Mouse (Mus musculus): ENCODE data around the gene Mipol1. TPM values are rescaled to one million over a fixed set of nuclear protein-coding genes. Genes with fewer than 3 reads are reported as not detected.

Mipol1 gene
- polyA plus RNA-seq, 1 experiment from 2014 or later: 13.0 TPM

- 2% methylated on average over 63 of the region's 63 CpGs for WGBS
- peak overlapping the region; percentile 24 for H3K4me3 ChIP-seq (ENCODE audit: low read length)
- peak overlapping the region; percentile 29 for H3K4me2 ChIP-seq (replicated peaks; ENCODE audit: low read depth, low read length)
- no peak overlapping the region for H3K27ac ChIP-seq (ENCODE audit: low read length)
- ATAC-seq (ENCODE audit: low FRiP score, low TSS enrichment): no peak
- H3K36me3 ChIP-seq (ENCODE audit: insufficient read depth, low read length): no peaks in the 10 kb centered on the region
- no peaks in the 10 kb centered on the region for H3K9me3 ChIP-seq (ENCODE audit: low read length)
- no peak overlapping the region for H3K9ac ChIP-seq (replicated peaks; ENCODE audit: low read length)
- peaks cover 38% of the 10 kb centered on the region for H3K4me1 ChIP-seq (ENCODE audit: insufficient read depth, low read length)
- peaks cover 82% of the 10 kb centered on the region for H3K27me3 ChIP-seq (ENCODE audit: insufficient read depth, low read length)
Observed at GRCm38 (mm10) chr12:57542746-57543626, 312.8 kb downstream of the Mipol1 start.

- H3K4me1 ChIP-seq (ENCODE audit: insufficient read depth, low read length): peaks cover 34% of the 10 kb centered on the region
- no peaks in the 10 kb centered on the region for H3K9me3 ChIP-seq (ENCODE audit: low read length)
- H3K4me3 ChIP-seq (ENCODE audit: low read length): peak overlapping the region; percentile 24; the same call in 1 of the 2 replicates
- 2% methylated on average over 10 of the region's 10 CpGs for WGBS
- H3K4me2 ChIP-seq (replicated peaks; ENCODE audit: low read depth, low read length): no peak overlapping the region
- H3K27ac ChIP-seq (ENCODE audit: low read length): no peak overlapping the region
- H3K27me3 ChIP-seq (ENCODE audit: insufficient read depth, low read length): peaks cover 85% of the 10 kb centered on the region
- H3K36me3 ChIP-seq (ENCODE audit: insufficient read depth, low read length): no peaks in the 10 kb centered on the region
- ATAC-seq (ENCODE audit: low FRiP score, low TSS enrichment): no peak
- no peak overlapping the region for H3K9ac ChIP-seq (replicated peaks; ENCODE audit: low read length)
Observed at GRCm38 (mm10) chr12:57543627-57543991, 313.4 kb downstream of the Mipol1 start.

- H3K27me3 ChIP-seq (ENCODE audit: insufficient read depth, low read length): peaks cover 86% of the 10 kb centered on the region
- H3K4me3 ChIP-seq (ENCODE audit: low read length): peak overlapping the region; percentile 57
- peaks cover 29% of the 10 kb centered on the region for H3K4me1 ChIP-seq (ENCODE audit: insufficient read depth, low read length)
- H3K27ac ChIP-seq (ENCODE audit: low read length): 0 out of 2 replicates have a peak overlapping the region, but pooled peaks have one; percentile 12
- WGBS: 2% methylated on average over 31 of the region's 31 CpGs
- peak overlapping the region; percentile 61; the same call in 1 of the 2 replicates for H3K9ac ChIP-seq (replicated peaks; ENCODE audit: low read length)
- H3K36me3 ChIP-seq (ENCODE audit: insufficient read depth, low read length): no peaks in the 10 kb centered on the region
- peak overlapping the region; percentile 95 for H3K4me2 ChIP-seq (replicated peaks; ENCODE audit: low read depth, low read length)
- H3K9me3 ChIP-seq (ENCODE audit: low read length): no peaks in the 10 kb centered on the region
- ATAC-seq (ENCODE audit: low FRiP score, low TSS enrichment): no peak
Observed at GRCm38 (mm10) chr12:57544641-57545370, 314.6 kb downstream of the Mipol1 start.

GRCm38 (mm10) chr12:57545371-57546241 lies 315.4 kb downstream of the Mipol1 start:
- Histone ChIP-seq H3K27ac (ENCODE audit: low read length) (0 out of 2 replicates have a peak overlapping the region, but pooled peaks have one; percentile 12), H3K9me3 (ENCODE audit: low read length) (no peaks in the 10 kb centered on the region), H3K27me3 (ENCODE audit: insufficient read depth, low read length) (peaks cover 91% of the 10 kb centered on the region), H3K4me1 (ENCODE audit: insufficient read depth, low read length) (peaks cover 29% of the 10 kb centered on the region), H3K4me2 (replicated peaks; ENCODE audit: low read depth, low read length) (peak overlapping the region; percentile 95), H3K36me3 (ENCODE audit: insufficient read depth, low read length) (no peaks in the 10 kb centered on the region), H3K9ac (replicated peaks; ENCODE audit: low read length) (peak overlapping the region; percentile 61), H3K4me3 (ENCODE audit: low read length) (peak overlapping the region; percentile 57)
- ATAC-seq (ENCODE audit: low FRiP score, low TSS enrichment): peak; percentile 69
- under 1% methylated on average over 76 of the region's 106 CpGs for WGBS

Other genes starting within 250 kb of the Mipol1 start
- gene Slc25a21, start 33.0 kb upstream of the Mipol1 start, polyA plus RNA-seq (2015; fragmentation: Nextera tagmentation; extraction: Ambion mirVana): 3.4 and 3.5 TPM in 2 replicates
- gene Prps1l3, start within 50 bp of the Mipol1 start, polyA plus RNA-seq (2015; fragmentation: Nextera tagmentation; extraction: Ambion mirVana): 81.7 and 86.3 TPM in 2 replicates

Measured in kidney, embryonic 16.5 days (tissue).